Mouse (Mus musculus) liver, embryonic 13.5 days (tissue): ENCODE data around the gene Traf3ip2. TPM values are rescaled to one million over a fixed set of nuclear protein-coding genes. Genes with fewer than 3 reads are reported as not detected.

Experiments used
- ATAC-seq: fragments of 200-750 bp; cut with Nextera tagmentation; 2 replicates; pipeline ENCODE4 v1.8.0; 2017; ENCODE audit warnings: low read depth, mild to moderate bottlenecking, moderate number of reproducible peaks, moderate library complexity
- DNase-seq: peaks from one replicate; pipeline ENCODE4 v3.0.0; 2022
- H3K27ac ChIP-seq: fragments of 300-500 bp; sonication (generic); 2 replicates; pipeline ENCODE4 v1.5.1; 2015; ENCODE audit warnings: moderate library complexity, mild to moderate bottlenecking, inconsistent platforms
- H3K27me3 ChIP-seq: fragments of 300-500 bp; sonication (generic); 2 replicates; pipeline ENCODE4 v1.6.1; 2015; ENCODE audit warnings: mild to moderate bottlenecking, inconsistent platforms
- H3K36me3 ChIP-seq: fragments of 300-500 bp; sonication (generic); 2 replicates; pipeline ENCODE4 v1.6.1; 2015; ENCODE audit warnings: mild to moderate bottlenecking, inconsistent platforms
- H3K4me1 ChIP-seq: fragments of 300-500 bp; sonication (generic); replicated peaks from 2 replicates; pipeline ENCODE4 v1.6.1; 2015; ENCODE audit warnings: inconsistent platforms
- H3K4me2 ChIP-seq: fragments of 300-500 bp; sonication (generic); 2 replicates; pipeline ENCODE4 v1.6.1; 2015; ENCODE audit warnings: inconsistent platforms, mild to moderate bottlenecking, moderate library complexity
- H3K4me3 ChIP-seq: fragments of 300-500 bp; sonication (generic); replicated peaks from 2 replicates; pipeline ENCODE4 v1.5.1; 2015; ENCODE audit warnings: mild to moderate bottlenecking, inconsistent platforms
- H3K9ac ChIP-seq: fragments of 300-500 bp; sonication (generic); 2 replicates; pipeline ENCODE4 v1.6.1; 2015; ENCODE audit warnings: mild to moderate bottlenecking, inconsistent platforms
- H3K9me3 ChIP-seq: fragments of 300-500 bp; sonication (generic); replicated peaks from 2 replicates; pipeline ENCODE4 v1.6.1; 2016; ENCODE audit warnings: inconsistent platforms
- WGBS: fragments of 180-500 bp; shearing (Covaris S2); methylation state at CpG from one replicate; pipeline ENCODE4 v1.1.7; 2015; ENCODE audit not compliant: insufficient replicate concordance; 5-methylcytosine and 5-hydroxymethylcytosine counted together
- polyA plus RNA-seq: library from polyadenylated mRNA; unstranded; fragments of >200 nt; fragmentation: Nextera tagmentation; extraction: Ambion mirVana; gene quantifications from 2 replicates; pipeline ENCODE4 v1.2.1, GENCODE M21; 2015

Traf3ip2 gene
- polyA plus RNA-seq, 1 experiment from 2014 or later, result 1.9 TPM

DNA sequence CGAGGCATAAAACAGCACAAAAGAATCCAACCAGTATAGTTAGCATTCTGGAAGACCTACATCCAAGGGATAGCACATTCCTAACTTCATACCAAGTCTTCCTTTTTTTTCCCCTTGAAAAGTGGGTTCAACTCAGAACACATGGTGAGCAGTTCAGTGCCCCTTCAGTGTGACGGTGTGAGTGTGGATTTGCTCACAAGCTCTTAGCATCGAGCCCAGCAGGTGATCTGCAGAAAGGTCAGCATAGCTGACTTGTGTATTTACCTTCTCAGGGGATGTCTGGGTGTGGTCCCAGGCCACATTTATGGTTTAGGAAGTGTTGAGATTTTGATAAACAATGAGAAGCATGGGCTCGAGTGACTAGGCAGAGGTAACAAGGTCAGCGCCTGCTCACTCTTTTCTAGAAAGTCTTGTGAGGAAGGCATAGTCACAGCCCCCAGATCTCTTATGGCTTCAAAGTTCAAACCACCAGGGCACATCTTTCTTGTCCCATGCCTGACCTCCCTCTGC, 46.2 kb downstream of the Traf3ip2 start:
- ATAC-seq (no peak), DNase-seq (no peak)
- H3K27ac ChIP-seq, result no peak overlapping the region
- peaks cover 9% of the 10 kb centered on the region for H3K4me1 ChIP-seq
- no peaks in the 10 kb centered on the region for H3K9me3 ChIP-seq
- H3K36me3 ChIP-seq, result no peaks in the 10 kb centered on the region
- H3K4me2 ChIP-seq, result no peak overlapping the region
- WGBS, result 47% methylated on average over 5 of the region's 5 CpGs
- no peaks in the 10 kb centered on the region for H3K27me3 ChIP-seq
- no peak overlapping the region for H3K9ac ChIP-seq
- no peak overlapping the region for H3K4me3 ChIP-seq

DNA sequence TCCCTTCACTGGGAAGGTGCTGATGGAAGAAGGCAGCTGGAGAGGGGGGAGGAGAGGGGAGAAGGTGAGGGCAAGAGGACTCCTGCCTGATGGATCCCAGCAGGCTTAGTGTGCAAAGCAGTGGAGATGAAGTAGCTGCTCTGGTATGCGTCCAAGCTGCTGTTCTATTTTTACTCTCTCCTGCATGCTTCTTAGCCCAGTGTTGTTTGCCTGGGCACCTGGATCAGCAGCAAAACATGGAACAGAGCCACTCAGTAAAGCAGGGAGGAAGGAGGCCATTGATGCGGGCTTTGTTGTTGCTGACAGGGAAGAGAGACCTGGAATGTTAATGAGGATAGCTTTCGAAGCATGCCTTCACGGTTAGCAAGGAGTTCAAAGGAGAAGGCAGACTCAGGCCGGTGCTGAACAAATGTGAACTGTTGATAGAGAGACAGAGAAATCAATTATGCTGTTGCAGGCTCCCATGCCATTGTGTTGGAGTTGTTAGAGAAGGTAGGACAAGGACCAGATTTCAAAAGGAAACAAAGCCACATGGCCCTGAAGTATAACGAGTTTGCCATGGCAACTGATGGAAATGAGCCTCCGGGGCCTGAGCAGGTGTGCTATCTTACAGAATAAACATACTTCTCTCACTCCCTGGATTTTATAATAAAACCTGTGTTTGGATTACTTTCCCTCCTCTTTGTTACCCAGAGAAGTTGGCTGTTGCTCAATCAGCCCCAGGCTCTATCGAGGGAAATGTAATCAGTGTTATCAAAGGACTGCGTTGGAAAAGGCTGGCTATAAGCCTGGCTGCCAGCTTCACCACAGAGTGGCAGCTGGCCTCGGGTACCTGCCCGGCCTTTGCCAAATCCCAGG, 46.9 kb downstream of the Traf3ip2 start:
- Histone ChIP-seq H3K4me1 (peaks cover 9% of the 10 kb centered on the region), H3K4me2 (no peak overlapping the region), H3K4me3 (no peak overlapping the region), H3K27ac (no peak overlapping the region), H3K9me3 (no peaks in the 10 kb centered on the region), H3K36me3 (no peaks in the 10 kb centered on the region), H3K27me3 (no peaks in the 10 kb centered on the region), H3K9ac (no peak overlapping the region)
- ATAC-seq, result no peak
- WGBS, result 42% methylated on average over 11 of the region's 11 CpGs
- DNase-seq, result no peak

DNA sequence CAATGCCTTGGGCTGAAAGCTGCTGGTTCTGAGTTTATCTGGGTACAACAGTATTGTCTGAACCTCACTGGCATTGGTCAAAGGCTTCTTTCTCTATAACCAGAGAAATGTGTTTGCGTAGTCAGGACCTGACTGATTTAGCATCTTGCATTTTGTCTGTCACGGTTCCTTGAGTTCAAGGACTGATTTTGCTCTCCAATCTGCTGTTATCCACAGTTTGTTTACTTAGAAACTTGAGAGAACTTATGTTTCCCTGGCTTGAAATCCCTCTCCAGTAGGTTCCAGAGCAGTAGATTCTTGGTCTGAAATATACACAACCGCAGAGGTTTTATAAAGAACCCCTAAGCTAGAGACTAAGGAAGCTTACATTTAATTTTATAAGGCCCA, 47.5 kb downstream of the Traf3ip2 start:
- no peak overlapping the region for H3K9ac ChIP-seq
- 69% methylated on average over 3 of the region's 3 CpGs for WGBS
- no peak overlapping the region for H3K27ac ChIP-seq
- ATAC-seq, result no peak
- H3K4me2 ChIP-seq, result no peak overlapping the region
- H3K36me3 ChIP-seq, result no peaks in the 10 kb centered on the region
- no peak overlapping the region for H3K4me3 ChIP-seq
- H3K9me3 ChIP-seq, result no peaks in the 10 kb centered on the region
- H3K4me1 ChIP-seq, result peaks cover 9% of the 10 kb centered on the region
- no peaks in the 10 kb centered on the region for H3K27me3 ChIP-seq
- DNase-seq, result no peak

DNA sequence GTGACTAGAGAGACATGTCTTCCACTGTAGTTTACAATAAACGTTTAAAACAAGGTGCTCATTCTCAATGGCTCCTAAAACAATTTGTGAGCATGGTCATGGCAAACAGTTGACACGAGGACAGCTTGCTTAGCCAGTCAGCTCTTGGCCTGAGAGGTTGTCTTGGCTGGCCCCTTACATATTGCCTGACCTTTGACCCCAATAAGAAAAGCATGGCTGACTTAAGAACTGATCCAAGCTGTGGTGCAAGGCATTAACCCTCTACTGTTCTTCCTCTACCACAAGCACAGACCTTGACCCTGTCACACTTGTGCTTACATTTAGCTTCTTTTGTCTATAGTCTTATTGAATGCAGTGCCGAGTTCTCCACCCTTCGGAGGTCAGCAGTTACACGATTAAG, 48.0 kb downstream of the Traf3ip2 start:
- H3K4me3 ChIP-seq, result no peak overlapping the region
- no peak for ATAC-seq
- no peak overlapping the region for H3K27ac ChIP-seq
- WGBS, result 59% methylated on average over 5 of the region's 5 CpGs
- H3K36me3 ChIP-seq, result no peaks in the 10 kb centered on the region
- H3K9me3 ChIP-seq, result no peaks in the 10 kb centered on the region
- no peak overlapping the region for H3K9ac ChIP-seq
- no peaks in the 10 kb centered on the region for H3K27me3 ChIP-seq
- peaks cover 9% of the 10 kb centered on the region for H3K4me1 ChIP-seq
- H3K4me2 ChIP-seq, result no peak overlapping the region
- DNase-seq, result no peak

DNA sequence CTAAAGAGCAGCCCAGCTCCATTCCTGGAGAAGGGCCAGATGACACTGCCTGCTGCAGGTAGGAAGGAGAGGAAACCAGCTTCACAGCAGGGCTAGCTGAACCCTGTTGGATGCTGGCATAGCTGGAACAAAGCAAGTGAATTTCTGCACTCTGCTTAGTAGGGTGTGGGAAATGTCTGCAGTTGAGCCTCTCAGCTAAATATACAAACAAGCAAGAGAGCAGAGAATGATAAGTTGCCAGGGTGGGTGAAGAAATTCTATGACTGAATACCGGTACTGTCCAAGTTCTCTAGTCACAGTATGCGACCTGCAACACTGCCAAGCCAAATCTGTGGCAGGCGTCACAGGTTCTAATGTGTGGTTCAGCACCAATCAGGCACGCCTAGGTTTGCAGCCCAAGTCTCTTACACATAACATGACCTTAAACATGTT, 52.4 kb downstream of the Traf3ip2 start:
- DNase-seq (no peak), ATAC-seq (no peak)
- no peak overlapping the region for H3K4me3 ChIP-seq
- WGBS, result 66% methylated on average over 4 of the region's 4 CpGs
- H3K36me3 ChIP-seq, result no peaks in the 10 kb centered on the region
- H3K27ac ChIP-seq, result no peak overlapping the region
- 0 out of 2 replicates have a peak, but pooled peaks cover under 1% of the 10 kb centered on the region for H3K4me1 ChIP-seq
- no peak overlapping the region for H3K9ac ChIP-seq
- no peaks in the 10 kb centered on the region for H3K9me3 ChIP-seq
- no peaks in the 10 kb centered on the region for H3K27me3 ChIP-seq
- no peak overlapping the region for H3K4me2 ChIP-seq

DNA sequence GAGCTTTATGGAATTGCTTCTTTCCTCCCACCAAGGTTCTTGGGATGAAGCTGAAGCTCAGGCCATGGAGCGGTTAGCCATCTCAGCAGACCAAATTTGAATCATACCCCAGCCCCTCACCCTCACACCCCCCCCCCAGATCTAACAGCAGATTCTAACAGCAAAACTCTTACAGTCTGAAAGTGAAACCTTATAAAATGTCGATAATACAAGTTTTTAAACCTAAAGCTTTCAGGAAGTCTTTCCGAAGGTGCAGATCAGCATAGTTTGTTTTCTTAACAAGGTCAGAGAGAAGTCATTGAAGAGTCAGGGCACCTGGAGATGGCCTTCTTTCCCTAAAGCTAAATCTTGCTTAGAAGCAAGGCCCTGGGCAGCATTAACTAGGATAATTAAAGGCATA, 53.3 kb downstream of the Traf3ip2 start:
- H3K9me3 ChIP-seq, result no peaks in the 10 kb centered on the region
- no peaks in the 10 kb centered on the region for H3K27me3 ChIP-seq
- no peak overlapping the region for H3K9ac ChIP-seq
- no peaks in the 10 kb centered on the region for H3K36me3 ChIP-seq
- no peaks in the 10 kb centered on the region for H3K4me1 ChIP-seq
- ATAC-seq, result no peak
- H3K4me3 ChIP-seq, result no peak overlapping the region
- H3K27ac ChIP-seq, result no peak overlapping the region
- no peak for DNase-seq
- no peak overlapping the region for H3K4me2 ChIP-seq
- WGBS, result 46% methylated on average over 3 of the region's 3 CpGs

DNA sequence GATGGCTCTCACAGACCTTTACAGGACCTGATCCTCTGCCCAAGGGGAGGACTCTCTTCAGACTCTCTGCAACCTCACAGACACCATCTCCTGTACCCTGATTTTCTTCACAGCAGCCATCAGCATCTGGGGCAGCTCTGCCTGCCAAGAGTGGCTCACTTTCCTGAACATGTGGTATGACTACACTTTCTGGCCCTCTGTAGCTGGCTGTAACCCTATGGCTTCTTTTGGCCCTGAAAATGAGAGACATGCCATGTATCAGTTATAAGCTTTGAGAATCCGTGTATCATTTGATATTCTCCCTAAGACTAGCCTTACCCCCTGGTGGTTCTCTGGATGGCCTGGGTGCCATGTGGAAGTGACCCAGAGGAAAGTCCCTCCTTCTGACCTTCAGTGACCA, 58.7 kb downstream of the Traf3ip2 start:
- Histone ChIP-seq H3K4me2 (no peak overlapping the region), H3K4me1 (no peaks in the 10 kb centered on the region), H3K4me3 (no peak overlapping the region), H3K36me3 (no peaks in the 10 kb centered on the region), H3K9ac (no peak overlapping the region), H3K27ac (no peak overlapping the region), H3K27me3 (no peaks in the 10 kb centered on the region), H3K9me3 (no peaks in the 10 kb centered on the region)
- WGBS, result 53% methylated on average over 1 of the region's 1 CpGs
- no peak for DNase-seq
- ATAC-seq, result no peak

DNA sequence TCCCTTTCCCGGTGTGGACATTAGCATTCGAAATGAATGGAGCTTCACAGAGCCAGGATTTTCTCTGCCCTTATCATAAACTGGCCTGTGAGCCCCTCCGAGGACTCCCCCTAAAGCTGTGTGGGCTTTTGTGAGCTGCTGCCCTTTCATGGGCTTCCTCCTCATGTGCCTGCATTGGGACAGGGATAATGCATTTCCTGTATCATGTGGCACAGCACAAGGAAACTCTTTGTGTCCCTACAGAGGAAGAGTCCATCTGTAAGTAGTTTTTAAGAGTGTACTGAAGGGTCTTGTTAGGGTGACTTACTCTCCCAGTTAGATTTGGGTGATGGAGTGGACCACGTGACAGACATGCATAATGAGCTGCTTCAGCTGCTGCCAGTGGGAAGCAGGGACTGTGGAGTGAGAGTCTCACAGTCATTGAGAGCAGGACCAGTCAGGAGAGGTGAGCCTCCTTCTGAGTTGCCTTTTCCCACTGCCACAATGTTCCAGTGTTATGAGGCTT, 59.9 kb downstream of the Traf3ip2 start:
- no peak overlapping the region for H3K9ac ChIP-seq
- no peaks in the 10 kb centered on the region for H3K36me3 ChIP-seq
- no peak for DNase-seq
- H3K27me3 ChIP-seq, result no peaks in the 10 kb centered on the region
- WGBS, result 35% methylated on average over 4 of the region's 4 CpGs
- H3K4me2 ChIP-seq, result no peak overlapping the region
- no peak overlapping the region for H3K4me3 ChIP-seq
- H3K27ac ChIP-seq, result no peak overlapping the region
- H3K9me3 ChIP-seq, result no peaks in the 10 kb centered on the region
- H3K4me1 ChIP-seq, result no peaks in the 10 kb centered on the region
- ATAC-seq, result no peak

DNA sequence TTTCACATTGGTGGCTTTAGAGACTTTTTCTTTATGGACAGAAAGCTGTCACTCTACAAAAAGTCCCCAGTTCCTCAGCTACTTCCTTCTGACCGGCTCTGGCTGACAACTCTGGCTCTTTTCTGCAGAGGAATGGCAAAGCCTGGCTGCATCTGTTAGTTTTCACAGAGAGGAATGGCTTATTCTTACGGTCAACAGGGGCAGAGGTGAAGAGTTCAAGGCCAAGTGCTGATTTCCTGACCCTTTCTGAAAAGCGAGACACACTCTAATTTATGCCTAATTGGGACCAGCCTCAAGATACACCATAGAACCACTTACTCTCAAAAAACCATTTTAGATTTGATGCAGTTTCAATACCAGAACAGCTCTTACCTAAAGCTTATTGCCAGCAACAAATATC, 61.4 kb downstream of the Traf3ip2 start:
- WGBS, result 41% methylated on average over 3 of the region's 3 CpGs
- DNase-seq, result no peak
- H3K36me3 ChIP-seq, result no peaks in the 10 kb centered on the region

DNA sequence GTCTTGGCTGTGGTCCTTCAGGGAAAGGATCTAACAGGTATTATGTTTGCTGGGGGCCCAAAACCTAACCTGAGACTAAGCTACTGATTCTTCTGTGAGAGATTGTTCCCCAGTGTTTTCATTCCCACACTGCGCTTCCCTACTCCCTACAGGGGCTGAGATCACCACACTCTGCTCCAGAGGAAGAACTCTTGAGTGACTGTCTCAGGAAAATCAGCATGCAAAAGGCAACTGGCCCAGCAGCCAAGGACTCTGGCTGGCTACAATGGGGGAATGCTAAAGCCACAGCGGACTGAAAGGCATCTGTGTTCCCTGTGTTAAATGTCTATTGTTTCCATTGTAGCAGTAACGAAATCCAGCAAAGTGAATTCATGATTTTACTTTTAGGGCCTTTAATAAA, 62.0 kb downstream of the Traf3ip2 start:
- Histone ChIP-seq H3K27me3 (no peaks in the 10 kb centered on the region), H3K4me1 (no peaks in the 10 kb centered on the region), H3K4me3 (no peak overlapping the region), H3K9me3 (no peaks in the 10 kb centered on the region), H3K36me3 (no peaks in the 10 kb centered on the region), H3K27ac (no peak overlapping the region), H3K4me2 (no peak overlapping the region), H3K9ac (no peak overlapping the region)
- ATAC-seq, result no peak
- no peak for DNase-seq
- WGBS, result 77% methylated on average over 3 of the region's 3 CpGs

More for the DNA sequence above, 61.4 kb downstream of the Traf3ip2 start:
- Histone ChIP-seq H3K9ac (no peak overlapping the region), H3K4me2 (no peak overlapping the region), H3K27me3 (no peaks in the 10 kb centered on the region), H3K9me3 (no peaks in the 10 kb centered on the region), H3K27ac (no peak overlapping the region), H3K4me1 (no peaks in the 10 kb centered on the region), H3K4me3 (no peak overlapping the region)
- ATAC-seq, result no peak

DNA sequence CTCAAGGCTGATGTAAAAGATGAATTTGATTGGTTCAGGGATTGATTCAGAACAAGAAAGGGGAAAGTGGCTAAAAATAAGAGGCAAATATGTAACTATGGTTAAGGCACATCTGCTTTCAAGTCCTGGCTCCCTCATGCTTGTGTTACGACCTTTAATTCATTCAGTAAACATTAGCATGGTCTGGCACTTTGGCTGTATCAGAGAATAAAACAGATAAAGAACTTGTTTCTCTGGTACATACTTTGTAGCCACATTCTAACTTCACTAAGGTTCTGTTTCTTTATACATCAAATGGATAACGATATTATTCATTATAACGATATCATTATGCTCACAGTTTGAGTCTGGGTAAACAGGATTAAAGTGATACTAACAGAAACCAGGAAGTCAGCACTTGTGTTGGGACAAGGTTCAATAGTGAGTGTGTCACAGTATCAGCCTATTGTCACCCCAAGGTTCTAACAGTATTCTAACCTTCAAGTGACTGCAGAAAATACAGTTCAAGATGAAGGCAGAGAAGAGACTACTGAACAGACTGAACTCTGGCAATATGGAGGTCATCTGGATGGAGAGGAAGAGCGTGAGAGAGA, 65.6 kb downstream of the Traf3ip2 start:
- ATAC-seq (no peak), DNase-seq (no peak)

More for the DNA sequence above, 65.6 kb downstream of the Traf3ip2 start:
- H3K27me3 ChIP-seq, result no peaks in the 10 kb centered on the region
- no peak overlapping the region for H3K27ac ChIP-seq
- H3K36me3 ChIP-seq, result no peaks in the 10 kb centered on the region
- no peak overlapping the region for H3K4me2 ChIP-seq
- H3K4me1 ChIP-seq, result no peaks in the 10 kb centered on the region
- H3K9me3 ChIP-seq, result no peaks in the 10 kb centered on the region
- no peak overlapping the region for H3K4me3 ChIP-seq
- H3K9ac ChIP-seq, result no peak overlapping the region
- 72% methylated on average over 4 of the region's 4 CpGs for WGBS
